Mouse (Mus musculus): ENCODE measurements around the gene Atp6v0a4. TPM values are rescaled to one million over a fixed set of nuclear protein-coding genes. Genes with fewer than 3 reads are reported as not detected.
A peak's percentile ranks its signal among the peaks of the same experiment; 100 is the strongest.

Atp6v0a4 gene
- polyA plus RNA-seq, 1 experiment = 0.48 TPM

GRCm38 (mm10) chr6:38103775-38104174 lies 20.6 kb downstream of the Atp6v0a4 start:
- TF ChIP-seq POLR2A (IDR thresholded peaks at IDR 0.05; ENCODE audit: borderline replicate concordance, extremely low read depth, insufficient read depth, insufficient read length, poor library complexity, severe bottlenecking) = no peak
- no peak for TF ChIP-seq CTCF (IDR thresholded peaks at IDR 0.05; ENCODE audit: borderline replicate concordance, extremely low read depth, insufficient read depth, insufficient read length)
- no peak for DNase-seq (ENCODE audit: low read depth)

DNA sequence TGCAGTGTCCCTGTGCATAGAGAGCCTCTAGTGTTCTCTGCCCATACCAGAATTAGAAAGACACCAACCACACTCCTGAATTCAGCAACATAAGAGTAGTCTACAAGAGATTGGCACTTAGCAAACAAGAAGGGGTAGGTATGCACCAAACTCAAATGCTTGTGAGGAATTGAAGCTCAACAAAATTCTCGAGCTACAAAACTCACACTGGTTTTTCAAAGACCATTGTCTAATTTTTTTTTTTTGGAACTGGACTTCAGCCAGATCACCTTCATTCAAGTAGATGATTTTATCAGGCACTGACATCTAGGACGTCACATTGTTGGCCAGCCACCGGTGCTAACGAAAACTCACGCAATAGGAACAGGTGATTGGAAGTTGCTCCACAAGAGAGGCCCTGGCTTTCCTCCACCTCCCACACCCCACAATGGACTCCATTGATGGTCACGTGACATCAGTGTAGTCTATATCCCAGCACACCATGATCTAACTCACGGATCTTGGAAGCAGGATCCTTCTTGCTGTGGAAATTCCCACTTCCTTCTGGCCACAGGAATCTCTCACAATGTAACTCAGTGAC lies 22.1 kb downstream of the Atp6v0a4 start:
- TF ChIP-seq POLR2A (IDR thresholded peaks at IDR 0.05; ENCODE audit: borderline replicate concordance, extremely low read depth, insufficient read depth, insufficient read length, poor library complexity, severe bottlenecking) = no peak
- no peak for TF ChIP-seq CTCF (IDR thresholded peaks at IDR 0.05; ENCODE audit: borderline replicate concordance, extremely low read depth, insufficient read depth, insufficient read length)
- DNase-seq (ENCODE audit: low read depth) = no peak

- TF ChIP-seq CTCF (IDR thresholded peaks at IDR 0.05; ENCODE audit: borderline replicate concordance, extremely low read depth, insufficient read depth, insufficient read length) = no peak
- TF ChIP-seq POLR2A (IDR thresholded peaks at IDR 0.05; ENCODE audit: borderline replicate concordance, extremely low read depth, insufficient read depth, insufficient read length, poor library complexity, severe bottlenecking) = no peak
- DNase-seq (ENCODE audit: low read depth) = no peak
These were observed 27.4 kb downstream of the Atp6v0a4 start for GRCm38 (mm10) chr6:38096961-38097370.

DNA sequence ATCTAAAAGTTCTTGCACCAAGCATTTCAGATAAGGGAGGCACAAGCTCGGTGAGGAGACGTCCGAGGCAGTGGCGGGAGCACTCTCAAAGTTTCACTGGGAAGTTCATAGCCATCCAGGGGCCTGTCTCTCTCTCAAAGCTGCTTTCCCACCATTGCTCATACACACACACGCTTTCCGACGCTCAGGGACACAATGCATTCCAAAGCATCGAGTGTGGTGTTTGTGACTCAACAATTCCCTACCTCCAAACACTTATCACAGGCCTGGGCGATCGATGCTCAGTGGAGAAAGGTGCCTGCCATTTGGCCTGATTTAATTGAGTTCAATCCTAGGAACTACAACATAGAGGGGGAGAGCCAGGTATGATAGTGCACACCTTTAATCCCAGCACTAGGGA lies 29.7 kb downstream of the Atp6v0a4 start:
- TF ChIP-seq POLR2A (IDR thresholded peaks at IDR 0.05; ENCODE audit: borderline replicate concordance, extremely low read depth, insufficient read depth, insufficient read length, poor library complexity, severe bottlenecking) (no peak), CTCF (IDR thresholded peaks at IDR 0.05; ENCODE audit: borderline replicate concordance, extremely low read depth, insufficient read depth, insufficient read length) (no peak)
- no peak for DNase-seq (ENCODE audit: low read depth)

DNA sequence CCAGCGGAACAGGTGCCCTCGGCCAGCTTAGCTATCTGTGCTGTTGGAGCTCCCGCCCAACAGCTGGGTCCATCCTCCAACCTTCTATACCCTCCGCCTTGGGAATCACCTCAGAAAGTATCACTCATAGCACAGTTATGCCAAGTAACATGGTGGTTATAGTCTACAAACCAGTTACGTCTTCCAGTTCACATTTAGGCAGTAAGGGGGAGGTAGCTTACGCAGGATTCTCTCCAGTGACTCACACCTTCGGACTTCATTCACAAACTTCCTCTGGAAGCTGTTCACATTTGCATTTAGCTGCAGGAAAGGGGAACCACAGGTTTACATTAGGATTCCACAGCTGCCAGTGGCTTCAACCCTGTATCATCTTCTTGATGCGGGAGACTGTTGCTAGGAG lies 31.8 kb downstream of the Atp6v0a4 start:
- no peak for DNase-seq (ENCODE audit: low read depth)
- TF ChIP-seq POLR2A (IDR thresholded peaks at IDR 0.05; ENCODE audit: borderline replicate concordance, extremely low read depth, insufficient read depth, insufficient read length, poor library complexity, severe bottlenecking) (no peak), CTCF (IDR thresholded peaks at IDR 0.05; ENCODE audit: borderline replicate concordance, extremely low read depth, insufficient read depth, insufficient read length) (no peak)

- no peak for DNase-seq (ENCODE audit: low read depth)
- TF ChIP-seq POLR2A (IDR thresholded peaks at IDR 0.05; ENCODE audit: borderline replicate concordance, extremely low read depth, insufficient read depth, insufficient read length, poor library complexity, severe bottlenecking) (no peak), CTCF (IDR thresholded peaks at IDR 0.05; ENCODE audit: borderline replicate concordance, extremely low read depth, insufficient read depth, insufficient read length) (no peak)
These were observed 37.0 kb downstream of the Atp6v0a4 start for GRCm38 (mm10) chr6:38087242-38088026.

- no peak for DNase-seq (ENCODE audit: low read depth)
- TF ChIP-seq CTCF (IDR thresholded peaks at IDR 0.05; ENCODE audit: borderline replicate concordance, extremely low read depth, insufficient read depth, insufficient read length) (no peak), POLR2A (IDR thresholded peaks at IDR 0.05; ENCODE audit: borderline replicate concordance, extremely low read depth, insufficient read depth, insufficient read length, poor library complexity, severe bottlenecking) (no peak)
These were observed 41.2 kb downstream of the Atp6v0a4 start for GRCm38 (mm10) chr6:38083204-38083603.

- peak; percentile 3 for DNase-seq (ENCODE audit: low read depth)
- no peak for TF ChIP-seq CTCF (IDR thresholded peaks at IDR 0.05; ENCODE audit: borderline replicate concordance, extremely low read depth, insufficient read depth, insufficient read length)
- TF ChIP-seq POLR2A (IDR thresholded peaks at IDR 0.05; ENCODE audit: borderline replicate concordance, extremely low read depth, insufficient read depth, insufficient read length, poor library complexity, severe bottlenecking) = no peak
These were observed 42.6 kb downstream of the Atp6v0a4 start for GRCm38 (mm10) chr6:38081727-38082341.

DNA sequence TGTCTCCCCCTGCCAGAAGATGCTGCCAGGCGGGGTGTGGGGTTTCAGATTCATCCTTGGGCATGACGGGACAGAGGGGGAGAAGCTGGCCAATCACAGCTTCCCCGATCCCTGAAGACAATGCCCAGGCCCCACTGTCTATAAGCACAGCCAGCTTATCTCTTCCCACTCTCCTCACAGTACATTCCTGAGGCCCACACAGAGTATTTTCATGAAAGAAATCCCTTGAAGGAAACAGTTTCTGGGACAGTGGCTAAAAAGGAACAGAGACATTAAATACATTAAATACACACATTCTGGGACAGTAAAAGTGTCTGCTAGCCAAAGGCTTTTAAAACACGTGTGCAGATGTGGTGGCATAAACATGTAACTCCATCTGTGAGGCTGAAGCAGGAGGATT lies 44.0 kb downstream of the Atp6v0a4 start:
- no peak for TF ChIP-seq POLR2A (IDR thresholded peaks at IDR 0.05; ENCODE audit: borderline replicate concordance, extremely low read depth, insufficient read depth, insufficient read length, poor library complexity, severe bottlenecking)
- no peak for TF ChIP-seq CTCF (IDR thresholded peaks at IDR 0.05; ENCODE audit: borderline replicate concordance, extremely low read depth, insufficient read depth, insufficient read length)

DNA sequence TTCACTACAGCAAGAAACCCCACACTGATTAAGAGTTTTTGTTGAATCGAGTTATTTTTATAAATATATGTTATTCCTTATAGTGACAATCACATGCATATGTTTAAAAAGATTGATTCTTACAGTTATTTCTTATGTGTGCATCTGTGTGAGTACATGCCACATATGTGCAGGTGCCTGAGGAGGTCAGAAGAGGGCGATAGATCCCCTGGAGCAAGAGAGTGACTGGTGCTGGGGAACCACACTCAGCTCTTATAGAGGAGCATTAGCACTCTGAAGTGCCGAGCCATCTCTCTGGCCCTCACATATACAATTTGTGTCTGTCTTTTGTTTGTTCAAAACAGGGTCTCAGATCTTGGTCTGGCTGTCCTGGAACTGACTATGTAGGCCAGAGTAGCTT lies 50.8 kb downstream of the Atp6v0a4 start:
- no peak for DNase-seq (ENCODE audit: low read depth)
- TF ChIP-seq POLR2A (IDR thresholded peaks at IDR 0.05; ENCODE audit: borderline replicate concordance, extremely low read depth, insufficient read depth, insufficient read length, poor library complexity, severe bottlenecking) = no peak
- no peak for TF ChIP-seq CTCF (IDR thresholded peaks at IDR 0.05; ENCODE audit: borderline replicate concordance, extremely low read depth, insufficient read depth, insufficient read length)

More for the DNA sequence above, 44.0 kb downstream of the Atp6v0a4 start:
- DNase-seq (ENCODE audit: low read depth) = no peak

DNA sequence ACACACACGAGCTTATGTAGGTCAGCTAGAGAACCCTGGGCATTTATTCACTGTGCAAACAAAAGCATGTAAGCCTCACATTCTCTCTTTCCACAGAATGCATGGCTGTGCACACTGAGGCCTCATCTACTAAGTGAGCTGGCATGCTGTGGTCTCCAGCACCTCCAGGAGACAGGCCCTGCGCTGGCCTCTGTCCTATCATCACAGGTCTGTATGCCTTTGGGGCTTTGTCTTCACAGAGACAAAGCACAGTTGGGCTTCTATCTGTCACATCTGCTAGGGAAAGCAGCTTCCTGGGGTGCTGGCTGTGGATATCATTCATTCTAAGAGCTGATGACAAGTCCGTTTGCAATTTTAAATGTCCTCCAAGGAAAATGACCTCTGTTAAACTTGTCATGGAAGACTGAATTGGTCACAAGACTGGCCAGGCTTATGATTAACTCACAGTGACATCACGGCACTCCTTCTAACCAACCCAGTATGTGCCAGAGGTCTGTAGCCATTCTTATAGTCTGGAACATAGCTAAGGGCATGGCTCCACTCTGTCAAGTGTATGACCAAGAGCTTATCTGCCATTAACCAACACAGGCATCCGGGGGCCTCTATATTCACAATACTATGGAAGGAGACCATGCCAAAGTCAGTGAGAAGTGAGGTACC lies 52.1 kb downstream of the Atp6v0a4 start:
- no peak for DNase-seq (ENCODE audit: low read depth)

More for the DNA sequence above, 52.1 kb downstream of the Atp6v0a4 start:
- no peak for TF ChIP-seq CTCF (IDR thresholded peaks at IDR 0.05; ENCODE audit: borderline replicate concordance, extremely low read depth, insufficient read depth, insufficient read length)
- TF ChIP-seq POLR2A (IDR thresholded peaks at IDR 0.05; ENCODE audit: borderline replicate concordance, extremely low read depth, insufficient read depth, insufficient read length, poor library complexity, severe bottlenecking) = no peak

Data from brain, embryonic 14.5 days (tissue).